Mouse (Mus musculus): Measurements from ENCODE around the gene Maco1. TPM values are rescaled to one million over a fixed set of nuclear protein-coding genes. Genes with fewer than 3 reads are reported as not detected.

Maco1 gene
- polyA plus RNA-seq, 1 experiment from 2014 or later = 25.5 TPM

DNA sequence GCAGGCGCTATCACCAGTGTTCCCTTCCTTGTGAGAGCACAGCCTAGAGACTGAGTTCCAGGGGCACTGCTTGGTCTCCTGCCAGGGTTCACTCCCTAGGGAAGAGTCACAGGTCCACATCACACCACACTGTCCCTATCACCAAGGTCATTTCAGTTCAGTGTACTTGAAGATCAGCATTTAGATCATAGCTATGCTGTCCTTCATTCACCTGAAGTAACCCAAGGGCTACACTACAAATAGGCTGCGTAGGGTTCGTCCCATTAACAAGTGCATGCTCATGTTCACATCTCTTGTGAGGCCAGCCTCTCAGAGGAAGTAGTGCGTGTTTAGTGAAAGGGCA lies 38.9 kb downstream of the Maco1 start:
- Histone ChIP-seq H3K4me1 (ENCODE audit: control insufficient read depth in 2 of 2, insufficient read depth in 2 of 2, low read length in 2 of 2) (peaks cover 0 to 7% of the 10 kb centered on the region in 2 experiments; a peak in 1 of 4 replicates), H3K27ac (replicated peaks in 1 of 2; ENCODE audit: control insufficient read depth in 1 of 2, insufficient read depth in 1 of 2, low read depth in 2 of 2, low read length in 2 of 2) (no peak overlapping the region), H3K4me3 (ENCODE audit: control insufficient read depth in 1 of 2, insufficient read depth in 1 of 2, low read depth in 1 of 2, low read length in 2 of 2) (no peak overlapping the region), H3K9ac (ENCODE audit: low read length) (no peak overlapping the region), H3K9me3 (ENCODE audit: control insufficient read depth, low read length) (no peaks in the 10 kb centered on the region), H3K4me2 (ENCODE audit: low read length) (no peak overlapping the region), H3K27me3 (ENCODE audit: control insufficient read depth, insufficient read depth, low read length) (no peaks in the 10 kb centered on the region), H3K36me3 (ENCODE audit: control insufficient read depth, insufficient read depth, low read length) (peaks cover 42% of the 10 kb centered on the region)
- no peak for ATAC-seq (ENCODE audit: insufficient number of reproducible peaks, insufficient read depth, low FRiP score, low read depth)
- WGBS = 78% methylated on average over 4 of the region's 4 CpGs

DNA sequence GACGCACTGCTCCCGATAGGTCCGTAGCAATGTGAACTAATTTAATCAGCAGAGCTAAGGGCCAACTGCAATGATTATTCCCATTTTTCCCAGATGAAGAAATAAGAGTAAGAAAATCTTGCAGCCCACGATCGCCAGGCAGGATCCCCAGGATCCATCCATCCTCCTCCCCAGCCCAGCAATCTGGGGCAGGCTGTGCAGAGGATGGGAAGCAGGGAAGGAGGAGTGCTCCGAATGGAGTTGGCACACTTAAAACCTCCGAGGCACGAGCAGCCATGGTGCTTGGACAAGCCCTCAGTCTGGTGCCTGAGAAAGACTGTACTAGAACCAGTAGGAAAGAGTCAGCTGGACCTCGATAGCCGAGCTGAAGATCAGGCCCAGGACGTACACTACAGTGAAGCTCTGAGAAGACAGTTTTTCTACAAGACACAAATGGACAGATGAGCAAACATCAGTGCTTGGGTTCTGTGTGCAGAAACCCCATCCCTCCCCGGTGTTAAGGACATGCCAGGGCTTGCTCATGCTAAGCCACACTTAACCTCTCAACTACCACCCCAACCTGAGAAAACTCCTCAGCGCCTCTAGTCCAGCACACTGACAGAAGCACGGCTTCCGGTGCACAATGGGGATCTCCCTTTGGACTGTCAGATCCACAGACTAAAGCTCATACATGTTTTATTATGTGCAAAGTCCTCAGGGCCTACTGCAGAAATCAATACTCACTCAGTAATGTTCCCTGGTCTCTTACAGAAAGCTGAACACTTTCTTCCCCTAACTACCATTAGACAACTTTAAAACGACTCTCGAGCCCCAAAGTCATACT lies 39.5 kb downstream of the Maco1 start:
- peaks cover 45% of the 10 kb centered on the region for H3K36me3 ChIP-seq (ENCODE audit: control insufficient read depth, insufficient read depth, low read length)

DNA sequence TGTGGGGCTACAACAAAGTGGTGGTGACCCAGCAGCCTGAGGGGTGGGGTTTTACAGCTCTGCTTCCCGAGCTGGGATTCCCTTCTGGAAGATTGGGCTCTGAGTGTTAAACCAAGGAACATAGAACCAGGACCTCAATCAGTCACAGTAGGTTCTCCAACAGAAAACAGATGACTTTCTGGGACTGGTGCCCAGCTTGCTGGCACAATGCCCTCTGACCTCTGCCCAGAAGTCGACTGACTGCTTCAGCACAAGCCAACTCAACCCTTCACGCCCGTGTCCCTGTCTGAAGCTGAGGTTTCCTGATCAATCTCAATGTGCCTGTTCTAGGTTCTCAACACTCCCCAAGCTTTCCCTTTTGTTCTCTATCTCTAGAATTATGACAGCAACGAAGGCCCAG lies 48.4 kb downstream of the Maco1 start:
- no peak overlapping the region for H3K4me3 ChIP-seq (ENCODE audit: control insufficient read depth in 1 of 2, insufficient read depth in 1 of 2, low read depth in 1 of 2, low read length in 2 of 2)
- H3K27me3 ChIP-seq (ENCODE audit: control insufficient read depth, insufficient read depth, low read length) = no peaks in the 10 kb centered on the region
- H3K27ac ChIP-seq (replicated peaks in 1 of 2; ENCODE audit: control insufficient read depth in 1 of 2, insufficient read depth in 1 of 2, low read depth in 2 of 2, low read length in 2 of 2) = peak overlapping the region in 1 of 2 experiments; percentile 43; a peak in 2 of 4 replicates
- no peak overlapping the region for H3K4me2 ChIP-seq (ENCODE audit: low read length)
- peaks cover 10 to 11% of the 10 kb centered on the region in 2 experiments for H3K4me1 ChIP-seq (ENCODE audit: control insufficient read depth in 2 of 2, insufficient read depth in 2 of 2, low read length in 2 of 2)
- H3K36me3 ChIP-seq (ENCODE audit: control insufficient read depth, insufficient read depth, low read length) = peaks cover 90% of the 10 kb centered on the region
- WGBS = 34% methylated on average over 5 of the region's 5 CpGs
- no peak overlapping the region for H3K9ac ChIP-seq (ENCODE audit: low read length)
- ATAC-seq (ENCODE audit: insufficient number of reproducible peaks, insufficient read depth, low FRiP score, low read depth) = peak; percentile 36; the same call in 1 of the 2 replicates
- no peaks in the 10 kb centered on the region for H3K9me3 ChIP-seq (ENCODE audit: control insufficient read depth, low read length)

More for the DNA sequence above, 39.5 kb downstream of the Maco1 start:
- H3K9ac ChIP-seq (ENCODE audit: low read length) = no peak overlapping the region
- no peaks in the 10 kb centered on the region for H3K27me3 ChIP-seq (ENCODE audit: control insufficient read depth, insufficient read depth, low read length)
- no peak overlapping the region for H3K4me2 ChIP-seq (ENCODE audit: low read length)
- no peak overlapping the region for H3K4me3 ChIP-seq (ENCODE audit: control insufficient read depth in 1 of 2, insufficient read depth in 1 of 2, low read depth in 1 of 2, low read length in 2 of 2)
- WGBS = 88% methylated on average over 17 of the region's 17 CpGs
- ATAC-seq (ENCODE audit: insufficient number of reproducible peaks, insufficient read depth, low FRiP score, low read depth) = no peak
- no peaks in the 10 kb centered on the region for H3K9me3 ChIP-seq (ENCODE audit: control insufficient read depth, low read length)
- H3K27ac ChIP-seq (replicated peaks in 1 of 2; ENCODE audit: control insufficient read depth in 1 of 2, insufficient read depth in 1 of 2, low read depth in 2 of 2, low read length in 2 of 2) = no peak overlapping the region
- H3K4me1 ChIP-seq (ENCODE audit: control insufficient read depth in 2 of 2, insufficient read depth in 2 of 2, low read length in 2 of 2) = peaks cover 0 to 7% of the 10 kb centered on the region in 2 experiments; a peak in 1 of 4 replicates

DNA sequence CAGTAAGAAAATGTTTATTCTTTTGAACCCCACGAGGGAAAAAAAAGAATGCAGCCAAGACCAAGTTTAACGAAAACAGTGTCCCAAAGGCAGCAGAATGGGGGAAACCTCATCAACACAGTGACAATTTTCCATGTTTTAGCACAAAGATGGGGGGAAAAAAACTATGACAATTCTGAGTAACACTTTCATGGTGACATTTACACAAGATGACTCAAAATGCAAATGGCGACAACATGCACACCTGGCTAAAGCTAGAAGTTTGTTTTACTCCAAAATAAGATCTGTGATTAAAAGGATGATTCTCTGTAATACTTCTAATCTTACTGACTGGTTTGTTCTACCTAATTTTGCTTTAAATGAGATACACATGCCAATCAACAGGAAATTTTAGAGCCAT lies 50.4 kb downstream of the Maco1 start:
- no peak for ATAC-seq (ENCODE audit: insufficient number of reproducible peaks, insufficient read depth, low FRiP score, low read depth)
- Histone ChIP-seq H3K9me3 (ENCODE audit: control insufficient read depth, low read length) (no peaks in the 10 kb centered on the region), H3K9ac (ENCODE audit: low read length) (no peak overlapping the region), H3K27me3 (ENCODE audit: control insufficient read depth, insufficient read depth, low read length) (no peaks in the 10 kb centered on the region), H3K36me3 (ENCODE audit: control insufficient read depth, insufficient read depth, low read length) (peaks cover 71% of the 10 kb centered on the region), H3K4me1 (ENCODE audit: control insufficient read depth in 2 of 2, insufficient read depth in 2 of 2, low read length in 2 of 2) (peaks cover 10 to 12% of the 10 kb centered on the region in 2 experiments), H3K27ac (replicated peaks in 1 of 2; ENCODE audit: control insufficient read depth in 1 of 2, insufficient read depth in 1 of 2, low read depth in 2 of 2, low read length in 2 of 2) (no peak overlapping the region), H3K4me2 (ENCODE audit: low read length) (no peak overlapping the region), H3K4me3 (ENCODE audit: control insufficient read depth in 1 of 2, insufficient read depth in 1 of 2, low read depth in 1 of 2, low read length in 2 of 2) (no peak overlapping the region)
- WGBS = 75% methylated on average over 3 of the region's 3 CpGs

DNA sequence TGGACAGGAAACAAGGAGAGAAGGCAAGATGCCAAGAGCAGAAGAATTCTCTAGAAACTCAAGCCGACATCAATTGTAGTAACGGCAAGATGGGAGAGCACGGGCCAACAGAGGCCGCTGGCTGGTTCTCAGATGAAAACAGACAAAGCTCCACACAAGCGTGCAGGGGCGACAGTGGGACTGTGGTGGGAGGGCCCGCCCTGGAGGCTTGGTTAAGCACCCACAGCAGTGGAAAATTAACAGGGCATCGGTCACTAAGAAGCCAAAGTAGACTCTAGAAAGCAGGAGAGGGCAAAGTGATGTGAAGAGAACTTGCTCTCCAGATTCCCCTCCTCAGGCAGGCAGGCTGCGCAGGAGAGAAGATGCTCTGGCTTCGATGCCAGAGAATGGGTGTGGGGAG lies 51.0 kb downstream of the Maco1 start:
- Histone ChIP-seq H3K36me3 (ENCODE audit: control insufficient read depth, insufficient read depth, low read length) (peaks cover 66% of the 10 kb centered on the region), H3K9me3 (ENCODE audit: control insufficient read depth, low read length) (no peaks in the 10 kb centered on the region)
- ATAC-seq (ENCODE audit: insufficient number of reproducible peaks, insufficient read depth, low FRiP score, low read depth) = no peak

DNA sequence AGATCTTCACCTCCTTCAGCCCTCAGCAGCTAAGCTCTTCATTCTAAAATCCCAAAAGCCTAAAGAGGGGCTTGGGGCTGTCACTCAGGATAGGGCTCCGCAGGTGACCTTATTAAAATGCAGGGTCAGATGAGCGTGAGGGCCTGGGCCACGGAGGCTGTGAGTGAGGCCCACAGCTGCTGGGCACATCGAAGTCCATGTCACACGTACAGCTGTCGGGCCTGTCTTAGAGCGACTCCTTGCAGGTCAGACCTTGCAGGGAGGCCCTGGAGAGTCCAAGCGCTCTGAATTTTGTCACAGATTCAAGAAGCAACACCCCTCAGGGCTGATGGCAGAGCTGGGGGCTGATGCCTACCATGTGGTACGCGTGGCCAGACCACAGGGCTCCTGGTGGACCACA lies 52.5 kb downstream of the Maco1 start:
- H3K4me3 ChIP-seq (ENCODE audit: control insufficient read depth in 1 of 2, insufficient read depth in 1 of 2, low read depth in 1 of 2, low read length in 2 of 2) = no peak overlapping the region
- no peak for ATAC-seq (ENCODE audit: insufficient number of reproducible peaks, insufficient read depth, low FRiP score, low read depth)
- H3K36me3 ChIP-seq (ENCODE audit: control insufficient read depth, insufficient read depth, low read length) = peaks cover 51% of the 10 kb centered on the region
- no peak overlapping the region for H3K9ac ChIP-seq (ENCODE audit: low read length)
- WGBS = 75% methylated on average over 10 of the region's 10 CpGs
- H3K4me1 ChIP-seq (ENCODE audit: control insufficient read depth in 2 of 2, insufficient read depth in 2 of 2, low read length in 2 of 2) = peaks cover 20 to 30% of the 10 kb centered on the region in 2 experiments
- H3K9me3 ChIP-seq (ENCODE audit: control insufficient read depth, low read length) = no peaks in the 10 kb centered on the region
- H3K27ac ChIP-seq (replicated peaks in 1 of 2; ENCODE audit: control insufficient read depth in 1 of 2, insufficient read depth in 1 of 2, low read depth in 2 of 2, low read length in 2 of 2) = no peak overlapping the region
- no peak overlapping the region for H3K4me2 ChIP-seq (ENCODE audit: low read length)
- H3K27me3 ChIP-seq (ENCODE audit: control insufficient read depth, insufficient read depth, low read length) = no peaks in the 10 kb centered on the region

More for the DNA sequence above, 51.0 kb downstream of the Maco1 start:
- WGBS = 84% methylated on average over 10 of the region's 10 CpGs
- no peaks in the 10 kb centered on the region for H3K27me3 ChIP-seq (ENCODE audit: control insufficient read depth, insufficient read depth, low read length)
- H3K4me2 ChIP-seq (ENCODE audit: low read length) = no peak overlapping the region
- H3K4me1 ChIP-seq (ENCODE audit: control insufficient read depth in 2 of 2, insufficient read depth in 2 of 2, low read length in 2 of 2) = peaks cover 13 to 18% of the 10 kb centered on the region in 2 experiments
- H3K4me3 ChIP-seq (ENCODE audit: control insufficient read depth in 1 of 2, insufficient read depth in 1 of 2, low read depth in 1 of 2, low read length in 2 of 2) = no peak overlapping the region
- no peak overlapping the region for H3K9ac ChIP-seq (ENCODE audit: low read length)
- H3K27ac ChIP-seq (replicated peaks in 1 of 2; ENCODE audit: control insufficient read depth in 1 of 2, insufficient read depth in 1 of 2, low read depth in 2 of 2, low read length in 2 of 2) = no peak overlapping the region

DNA sequence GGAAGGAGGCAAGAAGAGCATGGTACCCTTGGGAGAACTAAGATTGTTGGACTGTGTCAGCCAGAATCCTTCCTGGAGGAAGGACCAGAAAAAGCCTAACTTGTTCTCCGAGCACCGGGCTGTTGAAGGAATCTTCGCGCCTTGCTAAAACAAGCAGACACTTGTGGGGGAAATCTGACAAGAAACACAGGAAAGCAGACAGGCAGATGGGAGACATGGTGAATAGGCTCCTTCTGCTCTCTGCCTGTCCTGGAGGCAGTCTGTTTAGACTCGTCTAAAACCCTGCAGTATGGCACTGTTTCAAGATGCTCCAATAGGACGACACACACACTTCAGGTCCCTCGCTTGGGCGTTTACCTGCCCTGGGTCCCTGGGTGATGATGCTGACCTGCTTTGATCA lies 53.0 kb downstream of the Maco1 start:
- no peak for ATAC-seq (ENCODE audit: insufficient number of reproducible peaks, insufficient read depth, low FRiP score, low read depth)
- 67% methylated on average over 8 of the region's 8 CpGs for WGBS
- Histone ChIP-seq H3K4me2 (ENCODE audit: low read length) (no peak overlapping the region), H3K27me3 (ENCODE audit: control insufficient read depth, insufficient read depth, low read length) (no peaks in the 10 kb centered on the region), H3K36me3 (ENCODE audit: control insufficient read depth, insufficient read depth, low read length) (peaks cover 45% of the 10 kb centered on the region), H3K4me3 (ENCODE audit: control insufficient read depth in 1 of 2, insufficient read depth in 1 of 2, low read depth in 1 of 2, low read length in 2 of 2) (no peak overlapping the region), H3K4me1 (ENCODE audit: control insufficient read depth in 2 of 2, insufficient read depth in 2 of 2, low read length in 2 of 2) (peaks cover 16 to 27% of the 10 kb centered on the region in 2 experiments), H3K27ac (replicated peaks in 1 of 2; ENCODE audit: control insufficient read depth in 1 of 2, insufficient read depth in 1 of 2, low read depth in 2 of 2, low read length in 2 of 2) (no peak overlapping the region), H3K9me3 (ENCODE audit: control insufficient read depth, low read length) (no peaks in the 10 kb centered on the region), H3K9ac (ENCODE audit: low read length) (no peak overlapping the region)

Measured in heart, embryonic 14.5 days (tissue).